Mouse (Mus musculus) stomach, postnatal 0 days (tissue): ENCODE measurements around the gene Fbxo28. TPM values are rescaled to one million over a fixed set of nuclear protein-coding genes. Genes with fewer than 3 reads are reported as not detected.

Experiments used
- ATAC-seq: fragments of 200-750 bp; cut with Nextera tagmentation; 2 replicates; pipeline ENCODE4 v1.8.0; 2017; ENCODE audit not compliant: low FRiP score, low TSS enrichment
- DNase-seq: peaks from one replicate; pipeline ENCODE4 v3.0.0-alpha.2; 2016; ENCODE audit warnings: low spot score
- H3K27ac ChIP-seq: fragments of 300-500 bp; sonication (generic); replicated peaks from 2 replicates; pipeline ENCODE4 v1.5.1; 2014; ENCODE audit warnings: mild to moderate bottlenecking, control low read depth
- H3K27me3 ChIP-seq: fragments of 300-500 bp; sonication (generic); 2 replicates; pipeline ENCODE4 v1.6.1; 2014; ENCODE audit warnings: low read length; ENCODE audit not compliant: control insufficient read depth, insufficient read depth
- H3K36me3 ChIP-seq: fragments of 300-500 bp; sonication (generic); 2 replicates; pipeline ENCODE4 v1.6.1; 2014; ENCODE audit warnings: low read length, mixed read lengths; ENCODE audit not compliant: control insufficient read depth, insufficient read depth
- H3K4me1 ChIP-seq: fragments of 300-500 bp; sonication (generic); replicated peaks from 2 replicates; pipeline ENCODE4 v1.6.1; 2014; ENCODE audit warnings: antibody characterized with exemption; ENCODE audit not compliant: control insufficient read depth, insufficient read depth
- H3K4me2 ChIP-seq: fragments of 300-500 bp; sonication (generic); replicated peaks from 2 replicates; pipeline ENCODE4 v1.6.1; 2014; ENCODE audit warnings: low read depth, mild to moderate bottlenecking, control low read depth, moderate library complexity
- H3K4me3 ChIP-seq: fragments of 300-500 bp; sonication (generic); 2 replicates; pipeline ENCODE4 v1.5.1; 2014; ENCODE audit warnings: low read depth, low read length, control low read depth
- H3K9ac ChIP-seq: fragments of 300-500 bp; sonication (generic); 2 replicates; pipeline ENCODE4 v1.6.1; 2014; ENCODE audit warnings: mild to moderate bottlenecking, low read length, control low read depth, mixed read lengths
- H3K9me3 ChIP-seq: fragments of 300-500 bp; sonication (generic); 2 replicates; pipeline ENCODE4 v1.6.1; 2016; ENCODE audit warnings: low read length; ENCODE audit not compliant: control insufficient read depth
- CTCF ChIP-seq: IDR thresholded peaks from 2 replicates; pipeline ENCODE4 v1.5.1; 2016; ENCODE audit warnings: antibody characterized with exemption, low read depth, mild to moderate bottlenecking, moderate library complexity
- EP300 ChIP-seq: optimal IDR thresholded peaks from 2 replicates; pipeline ENCODE3; 2016; ENCODE audit warnings: antibody characterized with exemption
- WGBS: fragments of 180-500 bp; shearing (Covaris S2); extraction: QIAGEN DNeasy Blood & Tissue Kit; methylation state at CpG from one replicate; pipeline ENCODE4 v1.1.7; 2014; 5-methylcytosine and 5-hydroxymethylcytosine counted together
- polyA plus RNA-seq: library from polyadenylated mRNA; unstranded; fragments of >200 nt; fragmentation: Nextera tagmentation; extraction: Ambion mirVana; gene quantifications from 2 replicates; pipeline ENCODE4 v1.2.1, GENCODE M21; 2015

The Fbxo28 gene
- polyA plus RNA-seq, 1 experiment from 2014 or later = 12.6 TPM

- Histone ChIP-seq H3K36me3 (no peaks in the 10 kb centered on the region), H3K4me2 (no peak overlapping the region), H3K27me3 (no peaks in the 10 kb centered on the region), H3K9me3 (no peaks in the 10 kb centered on the region), H3K9ac (no peak overlapping the region), H3K27ac (no peak overlapping the region), H3K4me1 (peaks cover 5% of the 10 kb centered on the region), H3K4me3 (no peak overlapping the region)
- WGBS = 73% methylated on average over 7 of the region's 7 CpGs
- ATAC-seq (no peak), DNase-seq (no peak)
- TF ChIP-seq EP300 (no peak), CTCF (no peak; the same call in 1 of the 2 replicates)
Observed at GRCm38 (mm10) chr1:182338961-182339565, 2.4 kb downstream of the Fbxo28 start.

- H3K36me3 ChIP-seq = no peaks in the 10 kb centered on the region
- no peak overlapping the region for H3K27ac ChIP-seq
- H3K9ac ChIP-seq = no peak overlapping the region
- H3K4me2 ChIP-seq = no peak overlapping the region
- TF ChIP-seq CTCF (no peak), EP300 (no peak)
- ATAC-seq (no peak), DNase-seq (no peak)
- no peak overlapping the region for H3K4me3 ChIP-seq
- H3K4me1 ChIP-seq = no peaks in the 10 kb centered on the region
- no peaks in the 10 kb centered on the region for H3K27me3 ChIP-seq
- H3K9me3 ChIP-seq = no peaks in the 10 kb centered on the region
- 82% methylated on average over 7 of the region's 7 CpGs for WGBS
Observed at GRCm38 (mm10) chr1:182333766-182334437, 7.5 kb downstream of the Fbxo28 start.

- ATAC-seq (no peak), DNase-seq (no peak)
- Histone ChIP-seq H3K9ac (no peak overlapping the region), H3K27me3 (no peaks in the 10 kb centered on the region), H3K9me3 (no peaks in the 10 kb centered on the region), H3K4me2 (no peak overlapping the region), H3K36me3 (no peaks in the 10 kb centered on the region), H3K27ac (no peak overlapping the region), H3K4me1 (no peaks in the 10 kb centered on the region), H3K4me3 (no peak overlapping the region)
- 88% methylated on average over 5 of the region's 5 CpGs for WGBS
- TF ChIP-seq EP300 (no peak), CTCF (no peak)
Observed at GRCm38 (mm10) chr1:182332090-182333034, 9.1 kb downstream of the Fbxo28 start.

- no peak for DNase-seq
- Histone ChIP-seq H3K36me3 (peaks cover 12% of the 10 kb centered on the region), H3K4me1 (no peaks in the 10 kb centered on the region), H3K27me3 (no peaks in the 10 kb centered on the region), H3K9me3 (no peaks in the 10 kb centered on the region), H3K27ac (no peak overlapping the region), H3K9ac (no peak overlapping the region), H3K4me3 (no peak overlapping the region), H3K4me2 (no peak overlapping the region)
- whole genome bisulfite sequencing = 95% methylated on average over 1 of the region's 1 CpGs
- TF ChIP-seq CTCF (no peak), EP300 (no peak)
- ATAC-seq = no peak
Observed at GRCm38 (mm10) chr1:182325919-182326318, 15.5 kb downstream of the Fbxo28 start.

- peak; percentile 27; the same call in 1 of the 2 replicates for ATAC-seq
- peaks cover 12% of the 10 kb centered on the region for H3K36me3 ChIP-seq
- DNase-seq = peak; percentile 12
- H3K4me2 ChIP-seq = no peak overlapping the region
- 87% methylated on average over 7 of the region's 7 CpGs for WGBS
- no peak overlapping the region for H3K4me3 ChIP-seq
- no peak overlapping the region for H3K9ac ChIP-seq
- TF ChIP-seq CTCF (no peak), EP300 (no peak)
- no peaks in the 10 kb centered on the region for H3K9me3 ChIP-seq
- H3K27ac ChIP-seq = no peak overlapping the region
- H3K4me1 ChIP-seq = no peaks in the 10 kb centered on the region
- H3K27me3 ChIP-seq = no peaks in the 10 kb centered on the region
Observed at GRCm38 (mm10) chr1:182324552-182324951, 16.9 kb downstream of the Fbxo28 start.
